Mouse (Mus musculus) small intestine, adult 2 months (tissue): ENCODE data around the gene Pacrg.

Experiments
- CTCF ChIP-seq: fragments of 200-500 bp; IDR thresholded peaks from 2 replicates; pipeline ENCODE4 v1.5.1; 2012; ENCODE audit warnings: low read depth, mild to moderate bottlenecking, control low read depth, inconsistent platforms, low read length, moderate library complexity, mixed read lengths; ENCODE audit not compliant: insufficient replicate concordance, insufficient read length; ENCODE audit errors: extremely low read depth
- POLR2A ChIP-seq: fragments of 200-500 bp; IDR thresholded peaks from 2 replicates; pipeline ENCODE4 v1.6.1; 2012; ENCODE audit warnings: low read depth, mild to moderate bottlenecking, control low read depth, inconsistent platforms, low read length, moderate library complexity

DNA sequence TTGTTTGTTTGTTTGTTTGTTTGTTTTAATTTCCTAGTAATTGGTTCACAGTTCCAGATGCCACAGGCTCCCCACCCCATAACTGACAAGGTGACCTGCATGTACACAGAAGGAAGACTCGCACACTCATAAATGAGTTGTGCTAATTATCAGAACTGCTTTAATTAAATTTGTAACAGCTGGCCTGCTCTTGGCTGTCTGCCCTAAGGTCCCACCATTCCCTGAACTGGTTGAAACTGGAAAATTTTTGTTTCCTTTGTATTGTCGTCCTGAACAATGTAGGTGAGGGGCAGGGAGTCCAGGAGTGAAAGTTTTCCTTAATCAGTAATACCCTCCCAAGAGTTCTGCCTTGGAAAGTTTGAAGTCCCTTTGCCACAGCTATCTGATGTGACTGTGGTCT, 219.5 kb downstream of the Pacrg start:
- TF ChIP-seq CTCF (no peak), POLR2A (no peak)
